Mouse (Mus musculus) hindbrain, embryonic 11.5 days (tissue): Measurements from ENCODE around the gene Phactr2. TPM values are rescaled to one million over a fixed set of nuclear protein-coding genes. Genes with fewer than 3 reads are reported as not detected.
A peak's percentile ranks its signal among the peaks of the same experiment; 100 is the strongest.

Experiments
- ATAC-seq: fragments of 200-750 bp; cut with Nextera tagmentation; 2 replicates; pipeline ENCODE4 v1.8.0; 2017; ENCODE audit warnings: mild to moderate bottlenecking, moderate TSS enrichment, moderate library complexity; ENCODE audit not compliant: low FRiP score
- DNase-seq: peaks from one replicate; pipeline ENCODE4 v3.0.0-alpha.2; 2015; ENCODE audit warnings: low spot score
- H3K27ac ChIP-seq: fragments of 300-500 bp; sonication (generic); 2 replicates; pipeline ENCODE4 v1.5.1; 2014; ENCODE audit warnings: mild to moderate bottlenecking, low read depth, low read length
- H3K27me3 ChIP-seq: fragments of 300-500 bp; sonication (generic); 2 replicates; pipeline ENCODE4 v1.6.1; 2014; ENCODE audit warnings: mild to moderate bottlenecking, low read length, moderate library complexity, mixed read lengths; ENCODE audit not compliant: control insufficient read depth, insufficient read depth
- H3K36me3 ChIP-seq: fragments of 300-500 bp; sonication (generic); 2 replicates; pipeline ENCODE4 v1.6.1; 2014; ENCODE audit warnings: mild to moderate bottlenecking, low read length, moderate library complexity, mixed read lengths; ENCODE audit not compliant: control insufficient read depth, insufficient read depth
- H3K4me1 ChIP-seq: fragments of 300-500 bp; sonication (generic); replicated peaks from 2 replicates; pipeline ENCODE4 v1.6.1; 2014; ENCODE audit warnings: low read length, mixed read lengths; ENCODE audit not compliant: control insufficient read depth, insufficient read depth
- H3K4me2 ChIP-seq: fragments of 300-500 bp; sonication (generic); replicated peaks from 2 replicates; pipeline ENCODE4 v1.6.1; 2014; ENCODE audit warnings: mild to moderate bottlenecking, low read depth, low read length
- H3K4me3 ChIP-seq: fragments of 300-500 bp; sonication (generic); 2 replicates; pipeline ENCODE4 v1.5.1; 2014; ENCODE audit warnings: low read depth, low read length
- H3K9ac ChIP-seq: fragments of 300-500 bp; sonication (generic); 2 replicates; pipeline ENCODE4 v1.6.1; 2014; ENCODE audit warnings: low read depth, low read length
- H3K9me3 ChIP-seq: fragments of 300-500 bp; sonication (generic); 2 replicates; pipeline ENCODE4 v1.6.1; 2016; ENCODE audit warnings: low read length; ENCODE audit not compliant: control insufficient read depth
- WGBS: fragments of 180-500 bp; shearing (Covaris S2); extraction: QIAGEN DNeasy Blood & Tissue Kit; methylation state at CpG from one replicate; pipeline ENCODE4 v1.1.7; 2014; 5-methylcytosine and 5-hydroxymethylcytosine counted together
- polyA plus RNA-seq: library from polyadenylated mRNA; unstranded; fragments of >200 nt; fragmentation: Nextera tagmentation; extraction: Ambion mirVana; gene quantifications from 2 replicates; pipeline ENCODE4 v1.2.1, GENCODE M21; 2014

Gene Phactr2
- polyA plus RNA-seq, 1 experiment from 2014 or later, result 17.5 TPM

DNA sequence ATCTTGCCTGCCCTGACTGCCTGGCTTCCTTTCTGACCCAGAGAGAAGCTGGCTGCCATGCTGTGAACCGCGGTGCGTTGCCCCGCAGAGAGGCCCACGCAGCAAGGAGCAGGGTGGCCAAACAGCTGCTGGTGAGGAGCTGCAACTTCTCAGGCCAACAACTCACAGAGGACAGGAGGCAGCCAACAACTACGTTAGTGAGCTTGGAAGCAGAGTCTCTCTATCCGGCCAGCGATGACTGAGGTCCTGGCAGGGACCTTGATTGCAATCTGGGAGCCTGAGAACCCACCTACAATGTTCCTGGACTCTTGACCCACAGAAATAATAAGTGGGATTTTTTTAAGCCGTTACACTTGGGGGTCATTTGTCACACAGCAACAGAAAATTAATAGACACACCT, 49.0 kb downstream of the Phactr2 start:
- no peak overlapping the region for H3K9ac ChIP-seq
- no peaks in the 10 kb centered on the region for H3K27me3 ChIP-seq
- no peak for ATAC-seq
- H3K9me3 ChIP-seq, result no peaks in the 10 kb centered on the region
- no peak overlapping the region for H3K4me3 ChIP-seq
- 86% methylated on average over 9 of the region's 9 CpGs for WGBS
- DNase-seq, result no peak
- H3K4me2 ChIP-seq, result no peak overlapping the region
- H3K36me3 ChIP-seq, result no peaks in the 10 kb centered on the region
- H3K4me1 ChIP-seq, result no peaks in the 10 kb centered on the region
- no peak overlapping the region for H3K27ac ChIP-seq

DNA sequence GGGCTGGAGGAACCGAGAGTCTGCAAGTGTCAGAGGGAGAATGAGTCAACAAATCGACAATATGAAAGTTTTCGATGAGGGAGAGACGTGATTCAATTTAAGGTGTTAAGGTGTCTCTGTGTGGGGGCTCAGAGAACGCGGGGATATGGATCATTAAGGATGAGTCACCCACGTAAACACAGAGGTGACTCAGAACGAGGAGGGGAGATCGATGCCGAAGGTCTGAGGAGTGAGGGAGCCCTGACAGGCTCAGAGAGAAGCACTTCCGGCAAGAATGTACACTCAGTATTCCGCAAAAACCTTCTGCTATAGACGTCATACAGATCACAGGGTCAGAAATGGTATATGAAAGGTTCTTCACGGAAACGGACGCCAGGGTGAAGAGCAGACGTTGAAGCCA, 49.7 kb downstream of the Phactr2 start:
- no peaks in the 10 kb centered on the region for H3K9me3 ChIP-seq
- no peaks in the 10 kb centered on the region for H3K4me1 ChIP-seq
- no peak for ATAC-seq
- no peak overlapping the region for H3K9ac ChIP-seq
- H3K36me3 ChIP-seq, result no peaks in the 10 kb centered on the region
- 90% methylated on average over 17 of the region's 17 CpGs for WGBS
- DNase-seq, result no peak
- H3K4me2 ChIP-seq, result no peak overlapping the region
- no peaks in the 10 kb centered on the region for H3K27me3 ChIP-seq
- H3K27ac ChIP-seq, result no peak overlapping the region
- no peak overlapping the region for H3K4me3 ChIP-seq

DNA sequence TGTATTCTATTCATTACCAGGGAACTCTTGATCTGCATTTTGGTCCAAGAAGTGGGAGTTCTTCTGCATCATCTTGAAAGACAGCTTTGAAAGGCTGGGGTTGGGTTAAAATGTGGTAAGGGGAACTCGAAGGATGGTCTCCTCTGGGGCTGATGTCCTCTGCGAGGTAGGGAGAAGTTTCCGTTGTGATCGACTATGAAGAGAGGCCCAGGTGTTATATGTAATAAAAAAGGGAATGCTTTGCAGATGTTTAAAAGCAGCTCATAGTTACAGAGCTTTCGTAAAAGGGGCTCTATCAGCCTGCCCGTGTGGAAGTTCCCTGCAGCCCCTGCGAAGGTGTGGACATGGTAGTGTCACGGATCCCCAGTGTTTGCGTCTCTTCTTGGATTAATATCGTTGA, 50.2 kb downstream of the Phactr2 start:
- Histone ChIP-seq H3K4me1 (no peaks in the 10 kb centered on the region), H3K27ac (no peak overlapping the region), H3K9ac (no peak overlapping the region), H3K4me2 (no peak overlapping the region), H3K27me3 (no peaks in the 10 kb centered on the region), H3K36me3 (no peaks in the 10 kb centered on the region), H3K9me3 (no peaks in the 10 kb centered on the region), H3K4me3 (no peak overlapping the region)
- DNase-seq (no peak), ATAC-seq (no peak)
- WGBS, result 94% methylated on average over 10 of the region's 10 CpGs

DNA sequence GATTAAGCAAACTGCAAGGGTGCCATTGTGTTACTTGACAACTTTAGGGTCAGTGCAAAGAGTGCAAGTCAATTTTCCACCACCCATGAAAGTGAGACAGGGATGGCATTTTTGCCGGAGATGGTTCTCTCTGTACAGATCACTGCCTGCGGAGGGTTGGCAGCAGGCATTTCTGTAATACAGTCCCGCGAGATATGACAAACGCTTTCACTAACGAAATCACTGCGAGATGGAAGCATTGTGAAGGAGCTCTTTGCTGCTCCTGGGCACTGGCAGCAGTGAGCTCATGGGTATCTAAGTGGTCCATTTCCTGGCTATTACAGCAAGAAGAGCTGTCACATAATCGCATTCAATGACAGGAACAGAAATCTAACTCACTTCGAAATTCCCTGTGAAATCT, 52.1 kb downstream of the Phactr2 start:
- 86% methylated on average over 9 of the region's 9 CpGs for WGBS
- H3K4me1 ChIP-seq, result no peaks in the 10 kb centered on the region
- no peak for ATAC-seq
- H3K9me3 ChIP-seq, result no peaks in the 10 kb centered on the region
- H3K9ac ChIP-seq, result no peak overlapping the region
- DNase-seq, result no peak
- H3K27me3 ChIP-seq, result no peaks in the 10 kb centered on the region
- no peak overlapping the region for H3K4me2 ChIP-seq
- no peak overlapping the region for H3K27ac ChIP-seq
- H3K4me3 ChIP-seq, result no peak overlapping the region
- no peaks in the 10 kb centered on the region for H3K36me3 ChIP-seq

DNA sequence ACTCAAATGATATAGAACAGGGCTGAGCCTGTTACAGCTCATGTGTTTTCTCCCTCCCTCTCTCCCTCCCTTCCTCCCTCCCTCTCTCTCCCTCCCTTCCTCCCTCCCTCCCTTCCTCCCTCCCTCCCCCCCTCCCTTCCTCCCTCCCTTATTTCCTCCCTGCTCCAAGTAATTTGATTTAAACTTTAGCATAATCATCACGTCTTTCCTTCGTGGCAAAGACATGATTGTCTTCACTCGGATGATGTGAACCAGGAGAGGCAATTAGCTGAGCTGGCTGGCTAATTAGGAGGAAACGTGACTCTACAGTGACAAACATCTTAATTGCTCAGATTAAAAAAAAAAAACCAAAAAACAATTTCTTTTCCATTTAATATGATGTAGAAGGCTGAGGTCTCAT, 55.0 kb downstream of the Phactr2 start:
- Histone ChIP-seq H3K4me2 (no peak overlapping the region), H3K36me3 (no peaks in the 10 kb centered on the region), H3K4me3 (no peak overlapping the region), H3K27me3 (no peaks in the 10 kb centered on the region), H3K4me1 (no peaks in the 10 kb centered on the region), H3K27ac (no peak overlapping the region), H3K9me3 (no peaks in the 10 kb centered on the region), H3K9ac (no peak overlapping the region)
- DNase-seq (no peak), ATAC-seq (no peak)
- WGBS, result 81% methylated on average over 4 of the region's 4 CpGs

DNA sequence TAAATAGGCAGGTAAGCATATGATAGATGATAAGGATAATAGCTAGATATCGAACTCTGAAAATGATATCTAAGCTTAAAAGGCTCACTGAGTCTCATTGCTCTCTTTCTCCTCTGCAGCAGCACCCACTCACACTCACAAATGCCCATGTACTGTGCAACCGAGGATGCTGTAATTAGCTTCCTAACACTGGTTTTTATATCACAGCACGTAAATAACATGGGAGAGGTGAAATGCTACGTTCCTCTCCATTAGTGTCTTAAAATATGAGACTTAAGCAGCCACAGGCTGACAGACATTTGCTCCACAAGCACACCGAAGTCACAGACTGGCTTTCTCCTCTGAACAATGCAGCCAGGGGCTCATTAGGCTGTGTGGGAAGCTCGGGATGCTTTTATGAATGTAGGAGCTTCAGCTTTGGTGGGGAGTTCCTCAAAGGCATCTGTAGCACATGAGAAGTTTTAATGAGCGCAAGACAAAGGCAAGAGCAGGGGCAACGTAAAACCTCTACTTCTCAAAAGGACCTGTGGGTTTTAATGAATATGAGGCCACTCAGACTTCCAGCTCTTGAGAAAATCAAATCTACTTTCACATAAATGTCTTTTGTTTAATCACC, 58.6 kb downstream of the Phactr2 start:
- Histone ChIP-seq H3K4me2 (no peak overlapping the region), H3K4me3 (no peak overlapping the region), H3K9me3 (no peaks in the 10 kb centered on the region), H3K36me3 (no peaks in the 10 kb centered on the region), H3K9ac (no peak overlapping the region), H3K27me3 (no peaks in the 10 kb centered on the region), H3K4me1 (no peaks in the 10 kb centered on the region), H3K27ac (no peak overlapping the region)
- DNase-seq, result peak; percentile 9
- ATAC-seq, result no peak
- WGBS, result 59% methylated on average over 8 of the region's 8 CpGs

DNA sequence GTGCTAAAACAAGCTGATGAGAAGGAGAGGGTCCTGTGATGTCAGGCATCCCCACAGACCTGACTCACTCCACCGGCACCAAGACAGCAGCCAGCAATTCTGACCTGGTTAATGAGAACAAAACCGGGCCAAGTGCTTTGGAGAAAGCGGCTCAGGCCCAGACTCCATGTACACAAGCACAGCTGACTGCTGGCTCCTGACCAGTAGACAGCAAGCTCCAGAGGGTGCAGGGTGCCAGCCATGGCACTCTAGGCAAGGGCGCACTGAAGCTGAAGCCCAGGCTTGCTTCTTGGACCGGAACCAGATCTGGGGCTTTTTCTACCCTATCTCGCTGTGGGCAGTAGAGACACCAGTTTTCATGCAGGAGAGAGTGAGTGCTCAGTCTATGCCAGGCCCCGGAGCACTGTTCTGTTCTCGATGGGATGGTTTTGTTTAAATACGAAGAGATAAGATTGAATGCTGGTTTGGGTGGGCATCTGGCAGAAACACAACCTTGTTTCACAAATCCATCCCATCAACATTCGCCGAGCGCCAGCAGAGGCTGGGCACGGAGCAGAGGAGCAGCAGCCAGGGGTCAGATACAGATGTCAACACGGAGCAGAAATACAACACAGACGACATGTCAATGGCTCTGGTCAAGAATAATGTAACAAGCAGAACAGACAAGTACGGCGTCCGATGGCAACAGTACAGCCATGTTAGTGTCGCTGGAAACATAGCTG, 61.8 kb downstream of the Phactr2 start:
- H3K9me3 ChIP-seq, result no peaks in the 10 kb centered on the region
- DNase-seq, result no peak
- H3K9ac ChIP-seq, result no peak overlapping the region
- H3K27me3 ChIP-seq, result no peaks in the 10 kb centered on the region
- no peaks in the 10 kb centered on the region for H3K4me1 ChIP-seq
- no peak for ATAC-seq
- H3K27ac ChIP-seq, result no peak overlapping the region
- H3K36me3 ChIP-seq, result no peaks in the 10 kb centered on the region
- no peak overlapping the region for H3K4me2 ChIP-seq
- WGBS, result 94% methylated on average over 19 of the region's 19 CpGs
- H3K4me3 ChIP-seq, result no peak overlapping the region

DNA sequence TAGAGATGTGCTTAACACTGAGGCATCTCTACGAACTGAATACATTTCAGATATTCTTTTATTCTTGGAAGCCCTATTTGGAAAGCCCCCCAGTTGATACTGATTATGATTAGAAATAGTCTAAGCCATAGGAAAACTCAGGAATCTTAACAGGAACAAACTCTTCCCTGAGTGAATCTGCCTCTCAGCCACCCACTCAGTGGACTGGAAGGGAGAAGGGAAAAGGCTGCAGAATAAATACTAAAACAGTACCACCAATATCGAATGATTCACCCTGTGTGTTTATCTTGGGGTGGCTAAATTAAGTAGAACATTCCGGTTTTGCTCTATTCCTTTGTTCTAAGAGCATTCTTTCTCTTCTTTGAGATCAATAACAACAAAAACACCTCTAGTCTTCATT, 63.2 kb downstream of the Phactr2 start:
- Histone ChIP-seq H3K27me3 (no peaks in the 10 kb centered on the region), H3K4me2 (no peak overlapping the region), H3K9ac (no peak overlapping the region), H3K4me1 (no peaks in the 10 kb centered on the region), H3K36me3 (no peaks in the 10 kb centered on the region), H3K27ac (no peak overlapping the region), H3K4me3 (no peak overlapping the region), H3K9me3 (no peaks in the 10 kb centered on the region)
- DNase-seq (no peak), ATAC-seq (no peak)
- WGBS, result 92% methylated on average over 3 of the region's 3 CpGs

DNA sequence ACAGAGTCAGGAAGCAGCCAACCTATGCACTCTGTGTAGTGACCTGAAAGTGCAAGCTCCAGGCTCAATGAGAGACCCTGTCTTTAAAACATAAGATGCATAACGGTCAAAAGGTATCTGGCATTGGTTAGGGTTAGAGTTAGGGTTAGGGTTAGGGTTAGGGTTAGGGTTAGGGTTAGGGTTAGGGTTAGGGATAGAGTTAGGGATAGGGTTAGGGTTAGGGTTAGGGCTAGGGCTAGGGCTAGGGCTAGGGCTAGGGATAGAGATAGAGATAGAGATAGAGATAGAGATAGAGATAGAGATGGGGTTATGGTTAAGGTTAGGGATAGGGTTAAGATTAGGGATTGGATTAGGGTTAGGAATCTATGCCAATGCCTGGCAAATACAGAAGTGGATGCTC, 72.2 kb downstream of the Phactr2 start:
- Histone ChIP-seq H3K27ac (no peak overlapping the region), H3K9ac (no peak overlapping the region), H3K36me3 (no peaks in the 10 kb centered on the region), H3K4me3 (no peak overlapping the region), H3K4me2 (no peak overlapping the region), H3K27me3 (no peaks in the 10 kb centered on the region), H3K9me3 (no peaks in the 10 kb centered on the region), H3K4me1 (no peaks in the 10 kb centered on the region)
- ATAC-seq (no peak), DNase-seq (peak; percentile 41)
- WGBS, result 81% methylated on average over 1 of the region's 1 CpGs
